Mouse (Mus musculus) layer of hippocampus, adult 18-20 months (tissue): ENCODE measurements around the gene Arg1. TPM values are rescaled to one million over a fixed set of nuclear protein-coding genes. Genes with fewer than 3 reads are reported as not detected.
A peak's percentile ranks its signal among the peaks of the same experiment; 100 is the strongest.

Experiments
- DNase-seq, 2 experiments: peaks; one replicate each; pipeline ENCODE4 v3.0.0; 2022; ENCODE audit warnings: low spot score in 2 of 2
- microRNA-seq, 2 experiments: library from miRNA; unstranded; fragments of <30 nt; microRNA quantifications; one replicate each; pipeline ENCODE4 v1.2.0; 2021
- total RNA-seq, 2 experiments: library from RNA; stranded (reverse); gene quantifications; 2 replicates each; pipeline ENCODE4 v1.2.3; 2021

The Arg1 gene
- total RNA-seq, 2 experiments from 2014 or later: not detected

- DNase-seq: no peak
Observed at GRCm38 (mm10) chr10:24915486-24915885, 11.8 kb downstream of the Arg1 start.

GRCm38 (mm10) chr10:24912576-24912975 lies 14.7 kb downstream of the Arg1 start:
- no peak for DNase-seq

DNA sequence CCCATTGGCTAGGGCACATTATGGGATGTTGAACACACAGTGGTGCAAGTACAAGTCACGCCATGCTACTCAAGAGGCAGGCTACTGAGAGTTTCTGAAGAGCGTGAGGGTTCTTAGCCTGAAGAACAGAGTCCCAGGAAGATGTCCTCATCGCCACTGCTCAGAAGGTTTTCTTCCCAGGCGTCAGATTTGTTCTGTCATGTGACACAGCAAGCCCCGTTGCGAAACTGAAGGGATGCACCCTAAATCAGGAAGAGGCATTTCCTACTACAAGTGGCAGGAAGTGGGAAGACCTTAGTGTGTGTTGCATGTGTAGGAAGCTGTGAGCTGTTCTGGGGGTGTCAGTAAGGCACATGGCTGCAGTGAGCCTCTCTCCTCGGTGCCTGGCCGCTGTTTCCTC lies 16.1 kb downstream of the Arg1 start:
- DNase-seq: no peak

- DNase-seq: no peak
Observed at GRCm38 (mm10) chr10:24905627-24906026, 21.7 kb downstream of the Arg1 start.

GRCm38 (mm10) chr10:24895927-24896326 lies 31.4 kb downstream of the Arg1 start:
- DNase-seq: peak; percentile 19 to 62

GRCm38 (mm10) chr10:24888343-24888742 lies 38.9 kb downstream of the Arg1 start:
- DNase-seq: no peak

- DNase-seq: peak in 1 of 2 experiments; percentile 17
Observed at GRCm38 (mm10) chr10:24886008-24886407, 41.3 kb downstream of the Arg1 start.

DNA sequence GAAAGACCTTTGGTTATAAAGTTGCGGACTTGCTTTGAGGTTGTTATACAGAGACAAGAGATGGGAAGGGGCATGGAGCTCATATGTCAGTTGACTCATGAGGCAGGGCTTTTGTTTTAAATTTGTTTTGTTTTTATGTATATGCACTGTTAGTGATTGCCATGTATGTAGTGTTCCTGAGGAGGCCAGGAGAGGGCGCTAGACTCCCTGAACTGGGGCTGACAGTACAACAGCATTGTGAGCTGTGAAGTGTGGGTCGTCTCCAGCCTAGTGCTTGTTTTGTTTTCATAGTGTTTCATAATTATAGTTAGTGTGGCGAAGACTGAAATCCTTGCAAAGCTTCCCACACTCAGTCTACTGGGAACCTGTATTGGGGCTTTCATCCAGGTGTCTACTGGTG lies 53.7 kb downstream of the Arg1 start:
- DNase-seq: no peak

- peak; percentile 97 to 100 for DNase-seq
Observed at GRCm38 (mm10) chr10:24869760-24870290, 57.5 kb downstream of the Arg1 start, which contains the start of gene Med23. Gene Med23, plus strand, starts transcription at chr10:24869986.

Small RNAs within 50 kb of the gene (microRNA-seq; reads per million reads assigned to microRNA genes)
- gene Mir6905: 0.20 to 0.74 reads per million in 2 experiments

Other genes starting within 250 kb of the Arg1 start
- 1 to 10 TPM; 3.4 TPM for gene Enpp1, start 215.3 kb downstream of the Arg1 start, total RNA-seq
- under 1 TPM; 0.32 to 0.56 TPM for gene Enpp3, start 84.7 kb downstream of the Arg1 start, total RNA-seq
- gene Med23, start 57.5 kb downstream of the Arg1 start, total RNA-seq: 10 to 100 TPM; 29.7 to 34.0 TPM